Mouse (Mus musculus): ENCODE results near the gene Hectd3.
A peak's percentile ranks its signal among the peaks of the same experiment; 100 is the strongest.

Gene Hectd3

DNA sequence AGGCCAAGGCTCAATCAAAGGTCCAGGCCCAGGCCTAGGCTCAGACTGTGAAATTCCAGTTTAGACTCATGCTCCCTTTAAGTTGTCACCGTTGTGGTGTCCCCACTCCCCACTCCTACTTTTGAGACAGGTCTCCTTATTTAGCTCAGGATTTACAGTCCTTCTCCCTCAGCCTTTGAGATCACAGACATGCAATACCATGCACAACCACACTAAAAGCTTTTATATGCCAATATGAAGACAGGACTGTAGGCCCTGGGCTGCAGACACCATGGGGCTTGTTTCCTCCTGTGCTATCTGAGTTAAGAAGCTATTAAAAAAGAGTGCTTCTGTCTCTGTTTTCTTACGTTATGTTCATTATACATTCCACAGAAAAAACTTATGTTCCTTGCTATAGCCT is 22.6 kb downstream of the Hectd3 start:
- no peak for DNase-seq (ENCODE audit: low spot score in 2 of 2)

DNA sequence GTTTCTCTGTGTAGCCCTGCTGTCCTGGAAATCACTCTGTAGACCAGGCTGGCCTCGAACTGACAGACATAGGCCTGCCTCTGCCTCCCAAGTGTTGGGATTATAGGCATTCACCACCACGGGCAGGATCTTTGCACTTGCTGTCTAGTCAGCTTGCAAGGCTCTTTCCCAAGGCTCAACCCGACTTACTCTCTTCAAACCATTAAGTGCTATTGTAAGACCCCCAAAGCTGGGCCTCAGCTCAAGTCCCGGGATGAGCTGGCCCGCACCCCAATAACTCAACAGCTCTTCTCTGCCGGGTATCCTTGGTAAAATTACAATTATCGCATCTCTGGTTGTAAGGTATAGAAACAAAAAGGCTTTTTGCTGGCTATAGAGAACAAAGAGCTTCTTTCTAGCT is 23.2 kb downstream of the Hectd3 start:
- DNase-seq (ENCODE audit: low spot score in 2 of 2), result no peak

DNA sequence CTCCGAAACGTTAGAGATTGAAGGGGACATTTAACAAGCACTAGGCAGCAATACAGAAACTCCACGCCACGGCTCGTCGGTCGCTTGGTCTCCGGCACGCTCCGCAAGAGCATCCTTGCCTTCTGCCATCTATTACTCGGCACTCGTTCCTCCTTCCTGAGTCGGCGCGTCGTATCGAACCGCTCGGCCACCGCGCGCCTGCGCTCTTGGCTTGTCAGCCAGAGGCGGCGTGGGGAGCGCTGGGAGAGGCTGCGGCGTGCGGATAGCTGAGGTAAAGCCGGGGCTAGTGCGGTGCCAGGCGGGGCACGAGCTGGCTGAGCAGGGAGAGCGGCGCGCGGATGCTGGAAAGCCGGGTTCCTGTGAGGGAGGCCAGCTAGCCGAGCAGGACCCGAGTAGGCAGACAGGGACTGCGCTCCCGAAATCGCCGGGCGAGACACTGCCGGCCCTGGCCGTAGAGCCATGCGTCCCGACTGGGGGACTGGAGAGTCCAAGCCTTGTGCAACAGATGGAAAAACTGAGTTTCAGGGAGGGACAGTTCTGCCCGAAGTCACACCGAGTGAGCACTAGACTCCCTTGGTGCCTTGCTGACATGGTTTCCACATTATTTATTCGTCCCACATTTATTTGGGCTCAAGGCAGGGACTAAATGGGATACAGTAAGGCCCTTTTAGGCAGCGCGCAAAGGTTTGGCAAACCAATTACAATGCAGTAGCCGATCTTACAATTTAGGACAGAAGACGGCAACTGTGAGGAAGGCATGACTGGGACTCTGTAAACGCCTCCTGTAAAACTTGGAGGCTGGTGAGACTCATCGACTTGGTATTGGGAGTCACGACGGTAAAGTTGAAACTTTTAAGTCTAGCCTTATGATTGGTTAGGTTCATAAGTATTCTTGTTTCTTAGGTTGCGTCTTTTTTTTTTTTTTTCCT is 24.4 kb downstream of the Hectd3 start, which contains the start of gene Eif2b3:
TSS of gene Eif2b3 (plus strand) at position 197 of the 929 bp plus-strand sequence.
- peak; percentile 85 to 89 for DNase-seq (ENCODE audit: low spot score in 2 of 2)

DNA sequence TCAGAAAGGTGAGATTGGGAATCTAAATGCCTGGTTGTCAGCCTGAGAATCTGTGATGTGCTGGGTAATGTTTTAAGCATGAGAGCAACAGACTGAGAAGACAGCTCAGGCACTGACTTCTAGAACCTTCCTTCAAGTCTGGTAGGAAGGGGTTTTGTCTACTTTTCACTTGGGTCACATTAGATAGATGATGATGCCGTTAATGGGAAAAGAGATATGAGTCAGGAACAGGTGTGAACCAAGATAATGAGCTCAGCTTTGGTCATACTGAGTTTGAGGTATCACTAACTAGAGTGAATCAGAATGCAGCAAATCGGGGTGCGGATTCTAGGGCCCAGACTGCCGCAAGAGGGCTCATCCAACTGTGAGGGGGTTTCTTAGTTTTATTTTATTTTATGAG is 28.4 kb downstream of the Hectd3 start:
- DNase-seq (ENCODE audit: low spot score in 2 of 2), result no peak

DNA sequence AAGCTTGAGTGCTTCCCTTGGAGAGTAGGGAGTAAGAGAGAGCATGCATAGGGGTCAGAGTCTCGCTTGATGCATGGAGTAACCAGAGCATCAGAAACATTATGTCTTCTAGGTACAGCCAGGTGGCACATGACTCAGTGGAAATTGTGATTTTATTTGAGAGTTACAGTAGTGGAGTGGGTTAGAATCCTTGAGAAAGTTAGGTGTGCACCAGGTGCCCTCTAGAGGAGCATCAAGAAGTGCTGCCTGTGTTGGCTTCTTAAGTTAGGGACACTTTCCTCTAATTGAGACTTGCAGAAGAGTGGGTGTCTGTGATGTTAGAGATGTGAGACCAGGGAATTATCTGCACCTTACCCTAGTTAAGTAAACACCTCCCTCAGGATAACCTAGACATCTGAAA is 36.0 kb downstream of the Hectd3 start:
- no peak for DNase-seq (ENCODE audit: low spot score in 2 of 2)

DNA sequence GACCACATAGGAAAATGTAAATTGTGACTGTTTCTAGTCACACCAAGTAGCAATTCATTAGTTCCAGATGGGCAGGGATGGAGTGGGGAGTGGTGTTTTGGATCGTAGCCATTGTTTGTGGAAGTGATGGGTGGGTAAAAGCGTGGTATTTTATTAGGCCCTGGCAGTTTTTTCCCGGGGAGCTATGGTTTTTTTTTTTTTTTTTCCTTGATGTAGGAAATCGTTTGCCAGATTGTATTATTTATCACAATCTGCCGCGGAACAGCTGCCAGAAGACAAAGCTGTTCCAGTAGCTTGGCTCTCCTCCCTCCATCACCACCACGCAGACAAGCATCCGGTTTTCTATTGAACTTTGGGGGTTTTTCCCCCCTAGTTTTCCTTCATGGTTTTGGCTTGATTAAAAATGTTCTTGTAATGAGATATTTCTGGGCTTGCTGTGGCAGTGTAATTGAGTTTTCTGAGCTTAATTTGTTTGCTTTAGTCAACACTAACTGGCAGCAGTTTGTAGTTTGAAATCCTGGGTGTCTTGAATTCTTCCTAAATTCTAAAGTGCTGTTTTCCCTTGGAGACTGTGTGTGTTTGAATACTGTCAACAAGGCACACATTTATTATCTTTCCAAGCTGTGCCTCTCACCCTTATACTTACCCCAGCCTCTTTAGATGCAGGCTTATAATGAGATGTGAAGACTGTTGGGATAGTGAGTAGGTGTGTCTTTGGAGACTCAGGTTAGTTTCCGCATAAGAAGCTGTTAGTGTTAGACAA is 45.0 kb downstream of the Hectd3 start:
- DNase-seq (ENCODE audit: low spot score in 2 of 2), result peak; percentile 54 to 72

DNA sequence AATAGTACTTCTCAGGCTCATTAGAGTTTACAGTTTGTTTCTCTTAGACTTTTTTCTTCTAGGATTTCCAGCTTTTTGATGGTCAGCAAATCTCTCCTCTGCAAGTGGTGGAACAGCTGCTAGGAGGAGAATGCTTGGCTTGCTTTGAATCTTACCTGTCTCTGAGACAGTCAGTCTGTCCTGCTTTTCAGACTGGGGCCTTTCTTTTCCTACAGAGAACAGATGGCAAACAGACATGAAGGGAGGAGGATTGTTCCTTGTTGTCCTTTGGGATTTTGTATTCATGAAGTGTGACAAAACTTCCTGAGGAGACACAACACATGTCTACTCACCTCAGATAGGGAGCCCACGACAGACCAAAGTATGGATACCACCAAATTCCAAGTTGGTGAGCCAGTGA is 45.7 kb downstream of the Hectd3 start:
- DNase-seq (ENCODE audit: low spot score in 2 of 2), result peak in 1 of 2 experiments; percentile 16

DNA sequence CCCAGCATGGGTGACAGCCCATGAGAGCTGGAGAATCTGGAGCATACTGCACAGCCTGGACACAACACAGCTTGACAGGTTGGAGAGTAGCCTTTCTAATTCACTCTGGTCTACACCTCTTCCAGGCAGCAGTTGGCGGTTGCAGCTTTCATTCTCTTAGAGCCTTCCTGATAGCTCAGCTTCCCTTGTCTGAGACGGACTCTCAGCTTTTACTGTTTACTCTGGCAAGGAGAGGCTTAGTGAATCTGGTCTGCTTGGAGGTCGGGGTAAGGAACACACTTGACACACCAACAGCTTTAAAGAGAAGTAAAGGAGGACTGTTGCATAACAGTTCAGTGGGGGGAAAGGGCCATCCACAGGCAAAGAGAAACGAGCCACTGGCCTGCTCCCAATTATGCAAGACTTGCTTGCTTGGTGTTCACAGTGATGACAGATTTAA is 46.2 kb downstream of the Hectd3 start:
- DNase-seq (ENCODE audit: low spot score in 2 of 2), result peak; percentile 85 to 89

DNA sequence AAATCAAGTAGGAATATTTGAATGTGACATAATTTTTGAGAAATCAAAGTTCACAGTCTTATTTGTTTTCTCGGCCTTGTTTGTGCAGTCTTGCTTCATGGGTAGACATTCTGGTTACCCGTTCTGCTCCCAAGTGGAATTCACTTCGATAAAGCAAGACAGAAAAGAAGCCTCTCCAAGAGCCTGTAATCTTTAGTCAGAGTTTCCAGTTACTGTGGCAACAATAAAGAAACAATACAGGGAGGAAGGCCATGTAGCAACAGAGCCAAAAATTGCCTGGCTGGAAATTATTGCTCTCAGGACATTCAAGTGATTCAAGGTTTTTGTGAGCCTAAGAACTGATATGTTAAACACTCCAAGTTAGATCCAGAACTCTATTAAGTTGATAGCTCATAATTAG is 53.7 kb downstream of the Hectd3 start:
- peak; percentile 74 to 79 for DNase-seq (ENCODE audit: low spot score in 2 of 2)

DNA sequence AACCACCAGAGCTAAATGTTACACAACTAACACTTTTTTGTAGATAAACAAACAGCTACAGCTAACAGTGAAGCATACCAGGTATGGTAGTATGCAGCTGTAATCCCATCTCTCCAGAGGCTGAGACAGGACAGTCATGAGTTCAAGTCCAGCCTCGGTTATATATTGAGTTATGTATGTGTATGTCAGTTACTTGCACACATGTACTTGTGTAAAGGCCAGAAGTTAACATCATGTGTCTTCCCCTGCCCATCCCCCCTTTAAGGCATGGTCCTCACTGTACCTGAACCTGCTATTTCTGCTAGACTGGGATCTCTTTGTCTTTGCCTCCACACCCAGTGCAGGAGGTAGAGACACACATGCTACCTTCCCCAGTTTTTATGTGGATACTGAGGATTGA is 54.4 kb downstream of the Hectd3 start:
- DNase-seq (ENCODE audit: low spot score in 2 of 2), result no peak

DNA sequence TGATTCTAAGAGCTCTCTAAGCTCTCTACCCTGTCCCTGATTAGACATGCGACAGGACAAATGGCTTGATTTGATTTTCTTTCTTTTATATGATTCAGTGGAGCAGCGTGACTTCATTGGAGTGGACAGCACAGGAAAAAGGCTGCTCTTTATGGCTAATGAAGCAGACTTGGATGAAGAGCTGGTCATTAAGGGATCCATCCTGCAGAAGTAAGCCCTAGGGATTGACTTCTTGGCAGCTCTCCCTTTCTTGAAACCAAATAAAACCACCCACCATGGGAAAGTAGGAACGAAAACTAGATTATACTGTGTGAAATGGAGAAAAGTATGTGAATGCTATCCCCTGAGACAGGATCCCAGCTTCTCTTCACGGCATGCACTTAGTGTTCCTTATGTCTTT is 57.5 kb downstream of the Hectd3 start:
- DNase-seq (ENCODE audit: low spot score in 2 of 2), result peak; percentile 63 to 67

DNA sequence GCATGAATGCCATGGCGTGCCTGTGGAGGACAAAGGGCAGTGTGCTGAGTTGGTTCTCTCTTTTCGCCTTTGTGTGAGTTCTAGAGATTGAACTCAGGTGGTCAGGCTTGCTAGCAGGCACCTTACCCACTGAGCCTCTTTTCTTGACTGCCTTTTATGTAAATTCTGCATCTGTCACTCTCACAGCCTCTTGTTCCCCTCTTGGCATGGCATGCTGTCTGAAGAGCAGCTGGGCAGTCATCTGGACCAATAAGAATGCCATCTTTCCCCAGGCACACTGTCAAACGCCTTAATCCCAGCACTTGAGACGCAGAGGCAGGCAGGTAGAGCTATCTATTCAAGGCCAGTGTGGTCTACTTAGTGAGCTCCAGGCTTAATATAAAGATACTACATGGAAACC is 58.8 kb downstream of the Hectd3 start:
- no peak for DNase-seq (ENCODE audit: low spot score in 2 of 2)

Data from heart, adult 9 months (tissue).